Mouse (Mus musculus) inflammation-experienced regulatory T-cells, adult 6 months (primary cell): Measurements from ENCODE around the gene Rhod. TPM values are rescaled to one million over a fixed set of nuclear protein-coding genes. Genes with fewer than 3 reads are reported as not detected.
"Not testable (repeated sequence)": the region's sequence is repeated elsewhere in the genome, so short reads cannot be mapped to it uniquely, and the experiment has no call there.

Source experiments
- ATAC-seq: one replicate; pipeline ENCODE4 v1.8.0; 2017
- polyA plus RNA-seq, 3 experiments: library from polyadenylated mRNA; unstranded; fragments of 100-300 nt; shearing (Covaris generic); gene quantifications; one replicate each; pipeline ENCODE4 v1.2.1; 2017

The Rhod gene
- polyA plus RNA-seq, 3 experiments from 2014 or later = 0.75 to 2.5 (median 2.4) TPM

GRCm38 (mm10) chr19:4404840-4405239 lies 34.4 kb downstream of the Rhod start:
- ATAC-seq = no peak

- no peak for ATAC-seq
These were observed 40.3 kb downstream of the Rhod start for GRCm38 (mm10) chr19:4398959-4399358.

GRCm38 (mm10) chr19:4398630-4398948 lies 40.6 kb downstream of the Rhod start:
- no peak for ATAC-seq

GRCm38 (mm10) chr19:4397798-4398629 lies 41.2 kb downstream of the Rhod start, which contains the start of gene Kdm2a:
TSS of gene Kdm2a (minus strand) at chr19:4398285.
- ATAC-seq = peak; percentile 33

GRCm38 (mm10) chr19:4396998-4397797 lies 42.0 kb downstream of the Rhod start:
- peak; percentile 80 for ATAC-seq

GRCm38 (mm10) chr19:4396081-4396997 lies 42.9 kb downstream of the Rhod start:
- ATAC-seq = no peak

- no peak for ATAC-seq
These were observed 52.0 kb downstream of the Rhod start for GRCm38 (mm10) chr19:4387276-4387675.

- ATAC-seq = no peak
These were observed 54.2 kb downstream of the Rhod start for GRCm38 (mm10) chr19:4385026-4385425.

- no peak for ATAC-seq
These were observed 54.9 kb downstream of the Rhod start for GRCm38 (mm10) chr19:4384322-4384721.

GRCm38 (mm10) chr19:4383306-4383705 lies 55.9 kb downstream of the Rhod start:
- no peak for ATAC-seq

- ATAC-seq = not testable (repeated sequence)
These were observed 56.9 kb downstream of the Rhod start for GRCm38 (mm10) chr19:4382303-4382702.

Other genes with a start within 250 kb of the Rhod start
- gene Tbc1d10c, start 248.1 kb downstream of the Rhod start, polyA plus RNA-seq = 100 to 1,000 TPM; 608 to 658 (median 621) TPM
- 1,000 to 10,000 TPM in 1 of 3 experiments, 100 to 1,000 TPM in 2; 808 to 1,210 (median 823) TPM for gene Ppp1ca, start 247.4 kb downstream of the Rhod start, polyA plus RNA-seq
- gene Rad9a, start 237.8 kb downstream of the Rhod start, polyA plus RNA-seq = 10 to 100 TPM; 43.6 to 63.0 (median 59.1) TPM
- gene Clcf1, start 225.2 kb downstream of the Rhod start, polyA plus RNA-seq = 10 to 100 TPM; 13.4 to 51.6 (median 33.9) TPM
- not detected for gene AC109138.7, start 225.1 kb downstream of the Rhod start, polyA plus RNA-seq
- gene Pold4, start 207.5 kb downstream of the Rhod start, polyA plus RNA-seq = 100 to 1,000 TPM in 2 of 3 experiments, 10 to 100 TPM in 1; 96.4 to 134 (median 118) TPM
- gene Ssh3, start 170.3 kb downstream of the Rhod start, polyA plus RNA-seq = 10 to 100 TPM in 2 of 3 experiments, 1 to 10 TPM in 1; 9.6 to 14.5 (median 13.6) TPM
- 1 to 10 TPM in 2 of 3 experiments, under 1 TPM in 1; 0.87 to 3.0 (median 2.3) TPM for gene Ankrd13d, start 156.3 kb downstream of the Rhod start, polyA plus RNA-seq
- 10 to 100 TPM; 81.3 to 90.8 (median 85.9) TPM for gene Grk2, start 133.2 kb downstream of the Rhod start, polyA plus RNA-seq
- gene Kdm2a, start 41.1 kb downstream of the Rhod start, polyA plus RNA-seq = 10 to 100 TPM; 67.5 to 97.8 (median 86.3) TPM
- under 1 TPM in 1 of 3 experiments, not detected in 2; 0.20 TPM for gene Syt12, start 38.0 kb upstream of the Rhod start, polyA plus RNA-seq
- gene 2010003K11Rik, start 59.2 kb upstream of the Rhod start, polyA plus RNA-seq = not detected
- gene Pcx, start 71.0 kb upstream of the Rhod start, polyA plus RNA-seq = 1 to 10 TPM in 1 of 3 experiments, under 1 TPM in 2; 0.67 to 1.3 (median 0.69) TPM
- gene Lrfn4, start 176.2 kb upstream of the Rhod start, polyA plus RNA-seq = under 1 TPM in 1 of 3 experiments, not detected in 2; 0.18 TPM
- gene Rce1, start 186.2 kb upstream of the Rhod start, polyA plus RNA-seq = 10 to 100 TPM; 41.4 to 48.1 (median 42.1) TPM